Comparison of ENCODE assay signal across 12 mouse cellular contexts in the genomic region with DNA sequence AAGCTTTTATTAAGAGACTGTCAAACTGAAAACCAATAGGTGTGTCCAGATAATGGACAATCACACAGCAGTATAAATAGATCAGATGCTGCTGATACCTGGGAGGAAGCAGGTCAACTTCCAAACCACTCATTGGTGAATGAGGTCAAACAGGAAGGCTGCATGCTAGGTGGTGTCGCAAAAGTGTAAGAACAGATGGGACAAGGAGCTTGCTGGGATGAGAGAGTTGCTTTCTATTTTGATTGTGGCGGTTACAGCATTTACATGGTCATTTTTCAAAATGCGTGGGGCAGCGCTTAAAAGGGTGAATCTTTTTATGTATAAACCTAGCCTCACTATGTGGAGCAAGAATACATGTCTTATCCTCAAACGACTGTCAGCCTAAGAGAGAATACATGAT.
DNase-seq lines count a peak whose midpoint lies in the region.
"Had no signal": no experiment of that assay in that cellular context is flagged by ENCODE, and none has a peak within 500 bp of the region (broad histone marks: within the 10 kb centered on the region; RNA-seq: fewer than 3 reads in every experiment).

No protein-coding gene starts in this region.

- intact Hi-C loops in heart, postnatal 10 days (cut with DNase I): no loop called here

- DNase-seq in cerebellum, adult 18-20 months: peak; percentile 20 to 28
- no peak for DNase-seq in cerebellum, postnatal 36 days
- peak; percentile 10 for DNase-seq in cerebellum, adult 9-11 months
- no peak for DNase-seq in cerebellum, postnatal 14 days
- DNase-seq in heart, adult 11 months: peak; percentile 29
- no peak for DNase-seq in heart, postnatal 10 days
- DNase-seq in urinary bladder, postnatal 14 days (ENCODE audit: low spot score): no peak
- DNase-seq: adrenal gland, adult 2 months; adrenal gland, postnatal 10 days; adrenal gland, postnatal 25 days; cerebellum, postnatal 10 days; forebrain, postnatal 0 days had no signal

Comparison
In these comparisons a context has a peak if more than half of its experiments do, and no peak if none do; other contexts are left out.
1. DNase-seq: peak in cerebellum, adult 18-20 months (2 of 2), cerebellum, adult 9-11 months (single experiment) and heart, adult 11 months (single experiment); none in cerebellum, postnatal 36 days (0 of 2), cerebellum, postnatal 14 days (0 of 2), heart, postnatal 10 days (0 of 2) and urinary bladder, postnatal 14 days (single experiment).